18 mouse cellular contexts compared by ENCODE assay signal in genomic region chr14:78755316-78755715, GRCm38 (mm10). TPM values are rescaled to one million over a fixed set of nuclear protein-coding genes. Genes with fewer than 3 reads are reported as not detected.
DNase-seq lines count a peak whose midpoint lies in the region; ATAC-seq and TF ChIP-seq lines count a peak whose summit lies in the region.
"Had no signal": no experiment of that assay in that cellular context is flagged by ENCODE, and none has a peak within 500 bp of the region (broad histone marks: within the 10 kb centered on the region; RNA-seq: fewer than 3 reads in every experiment).

No protein-coding gene starts in this region.

- no peak overlapping the region for H3K4me2 ChIP-seq in kidney, embryonic 16.5 days (replicated peaks; ENCODE audit: low read depth, low read length)
- H3K4me2 ChIP-seq: forebrain, embryonic 13.5 days; hindbrain, embryonic 15.5 days; liver, embryonic 13.5 days; lung, embryonic 14.5 days; midbrain, embryonic 13.5 days; stomach, embryonic 15.5 days had no signal

- 19% methylated on average over 1 of the region's 1 CpGs for WGBS in cerebellum, adult 2 months
- 71% methylated on average over 1 of the region's 1 CpGs for WGBS in kidney, embryonic 16.5 days

- no peak for ATAC-seq in kidney, embryonic 16.5 days (ENCODE audit: low FRiP score, low TSS enrichment)
- ATAC-seq: forebrain, embryonic 13.5 days; midbrain, embryonic 13.5 days had no signal

- no peaks in the 10 kb centered on the region for H3K36me3 ChIP-seq in kidney, embryonic 16.5 days (ENCODE audit: insufficient read depth, low read length)
- H3K36me3 ChIP-seq: heart, embryonic 10.5 days; hindbrain, embryonic 15.5 days; liver, embryonic 13.5 days; midbrain, embryonic 13.5 days; stomach, embryonic 15.5 days had no signal

- no peak for TF ChIP-seq POLR2A in cerebellum, adult 2 months (IDR thresholded peaks at IDR 0.05; ENCODE audit: borderline replicate concordance, insufficient read depth, low read length)

- no peak overlapping the region for H3K27ac ChIP-seq in cerebellum, adult 2 months (ENCODE audit: insufficient read depth, low read length)
- no peak overlapping the region for H3K27ac ChIP-seq in kidney, embryonic 16.5 days (ENCODE audit: low read length)
- H3K27ac ChIP-seq: forebrain, embryonic 13.5 days; heart, embryonic 10.5 days; hindbrain, embryonic 15.5 days; liver, embryonic 13.5 days; midbrain, embryonic 13.5 days; stomach, embryonic 15.5 days had no signal

- no peak overlapping the region for H3K4me3 ChIP-seq in cerebellum, adult 2 months (replicated peaks; ENCODE audit: insufficient read depth, low read depth, low read length)
- no peak overlapping the region for H3K4me3 ChIP-seq in kidney, embryonic 16.5 days (ENCODE audit: low read length)
- H3K4me3 ChIP-seq: forebrain, embryonic 13.5 days; heart, embryonic 10.5 days; hindbrain, embryonic 15.5 days; liver, embryonic 13.5 days; midbrain, embryonic 13.5 days; stomach, embryonic 15.5 days had no signal

- H3K9ac ChIP-seq in kidney, embryonic 16.5 days (replicated peaks; ENCODE audit: low read length) = no peak overlapping the region
- H3K9ac ChIP-seq: forebrain, embryonic 13.5 days; hindbrain, embryonic 15.5 days; liver, embryonic 13.5 days; lung, embryonic 14.5 days; midbrain, embryonic 13.5 days; stomach, embryonic 15.5 days had no signal

- no peaks in the 10 kb centered on the region for H3K4me1 ChIP-seq in cerebellum, adult 2 months (ENCODE audit: control insufficient read depth, insufficient read depth, low read length)
- no peaks in the 10 kb centered on the region for H3K4me1 ChIP-seq in kidney, embryonic 16.5 days (ENCODE audit: insufficient read depth, low read length)
- H3K4me1 ChIP-seq: forebrain, embryonic 13.5 days; heart, embryonic 10.5 days; hindbrain, embryonic 15.5 days; liver, embryonic 13.5 days; midbrain, embryonic 13.5 days; stomach, embryonic 15.5 days had no signal

- no peaks in the 10 kb centered on the region for H3K9me3 ChIP-seq in kidney, embryonic 16.5 days (ENCODE audit: low read length)
- H3K9me3 ChIP-seq: forebrain, embryonic 13.5 days; heart, embryonic 10.5 days; hindbrain, embryonic 15.5 days; liver, embryonic 13.5 days; midbrain, embryonic 13.5 days; stomach, embryonic 15.5 days had no signal

- H3K27me3 ChIP-seq in cerebellum, adult 2 months (ENCODE audit: control insufficient read depth, insufficient read depth, low read length) = no peaks in the 10 kb centered on the region
- no peaks in the 10 kb centered on the region for H3K27me3 ChIP-seq in kidney, embryonic 16.5 days (ENCODE audit: insufficient read depth, low read length)
- H3K27me3 ChIP-seq: forebrain, embryonic 13.5 days; hindbrain, embryonic 15.5 days; liver, embryonic 13.5 days; midbrain, embryonic 13.5 days; stomach, embryonic 15.5 days had no signal

- TF ChIP-seq CTCF in cerebellum, adult 2 months (IDR thresholded peaks at IDR 0.05; ENCODE audit: borderline replicate concordance, insufficient read depth, low read depth, low read length) = no peak

- DNase-seq in cerebellum, postnatal 10 days = peak; percentile 29 to 43
- DNase-seq in cerebellum, adult 2 months = no peak
- DNase-seq in kidney, postnatal 10 days = peak; percentile 13
- peak; percentile 39 for DNase-seq in ovary, postnatal 36 days (ENCODE audit: low spot score)
- DNase-seq in ovary, postnatal 10 days (ENCODE audit: low spot score) = no peak
- DNase-seq in thymus, postnatal 36 days = no peak
- DNase-seq in embryo, embryonic 11 days = no peak
- DNase-seq: cerebellum, adult 11 months; gastrocnemius, postnatal 36 days; liver, embryonic 13.5 days; lung, embryonic 14.5 days; thymus, postnatal 4 days had no signal

RNA-seq across cellular contexts. Expression of gene Dgkh, which starts 22.7 kb away (rescaled TPM):
- 8.9 and 9.5 TPM in 2 replicates for polyA plus RNA-seq in cerebellum, adult 2 months (2012; rRNA removed)
- 1.9 and 2.1 TPM in 2 replicates for polyA plus RNA-seq in kidney, embryonic 16.5 days (2015; fragmentation: Nextera tagmentation; extraction: Ambion mirVana)

Comparison
In these comparisons a context has a peak if more than half of its experiments do, and no peak if none do; other contexts are left out.
1. DNase-seq: peak in cerebellum, postnatal 10 days (2 of 2), kidney, postnatal 10 days (single experiment) and ovary, postnatal 36 days (single experiment); none in cerebellum, adult 2 months (0 of 2), ovary, postnatal 10 days (single experiment), thymus, postnatal 36 days (0 of 2) and embryo, embryonic 11 days (single experiment).